Mouse (Mus musculus): ENCODE data around the gene Srsf1.

GRCm38 (mm10) chr11:88023933-88024332 lies 23.2 kb upstream of the Srsf1 start:
- TF ChIP-seq CTCF (IDR thresholded peaks at IDR 0.05; ENCODE audit: low read depth, low read length) (no peak), POLR2A (IDR thresholded peaks at IDR 0.05; ENCODE audit: borderline replicate concordance, low read depth, low read length) (no peak)
